Mouse (Mus musculus) heart, postnatal 25 days (tissue): ENCODE data around the gene Htra1. TPM values are rescaled to one million over a fixed set of nuclear protein-coding genes. Genes with fewer than 3 reads are reported as not detected.

ENCODE experiments used
- DNase-seq: peaks from one replicate; pipeline ENCODE4 v3.0.0; 2022; ENCODE audit warnings: low spot score
- intact Hi-C: fragments of 180-260 bp; cut with DNase I; formaldehyde crosslinking; loops from one replicate; pipeline ENCODE4 v1.15.1; 2025
- total RNA-seq, 2 experiments: library from RNA; stranded (reverse); gene quantifications; 2 replicates each; pipeline ENCODE4 v1.2.3; 2021

The Htra1 gene
- 100 to 1,000 TPM; 122 to 142 TPM for total RNA-seq

DNA sequence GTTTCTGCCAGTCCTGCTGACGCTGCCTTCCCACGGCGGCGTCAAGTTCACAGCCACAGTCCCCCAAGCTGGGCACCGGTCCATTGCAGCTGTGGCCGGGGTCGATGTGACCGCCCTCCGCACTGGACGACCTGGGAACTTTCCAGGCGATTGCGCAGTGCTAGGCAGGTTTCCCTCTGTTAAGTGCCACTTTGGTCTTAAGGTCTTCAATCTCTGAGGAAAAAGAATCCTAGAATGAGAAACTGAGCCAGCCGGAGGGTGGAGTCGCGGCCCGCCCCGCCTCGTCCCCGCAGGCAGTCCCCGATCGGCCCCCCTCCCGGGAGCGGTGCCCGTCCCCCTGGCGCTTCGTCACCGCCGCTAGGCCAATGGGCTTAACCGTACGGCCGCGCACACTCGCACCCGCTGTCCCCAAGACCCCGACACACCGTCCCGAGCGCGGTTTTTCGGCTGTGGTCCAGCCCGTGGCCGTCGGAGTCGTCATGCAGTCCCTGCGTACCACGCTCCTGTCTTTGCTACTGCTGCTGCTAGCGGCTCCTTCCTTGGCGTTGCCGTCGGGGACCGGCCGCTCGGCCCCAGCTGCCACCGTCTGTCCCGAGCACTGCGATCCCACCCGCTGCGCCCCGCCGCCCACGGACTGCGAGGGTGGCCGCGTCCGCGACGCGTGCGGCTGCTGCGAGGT, at the start of gene Htra1:
TSS of gene Htra1 (plus strand) at position 319 of the 679 bp plus-strand sequence.
- intact Hi-C loops: loop anchor here (2.0 to 5.0 kb wide), 2 partner anchors 25 to 41 kb away; no protein-coding TSS in a partner anchor
- DNase-seq: peak; percentile 77

- DNase-seq: no peak
- intact Hi-C loops: no loop called here
Measured at GRCm38 (mm10) chr7:130886246-130886645, 49.7 kb upstream of the Htra1 start.

GRCm38 (mm10) chr7:130887946-130888345, 48.0 kb upstream of the Htra1 start:
- intact Hi-C loops: no loop called here
- DNase-seq: no peak

- no peak for DNase-seq
- intact Hi-C loops: no loop called here
Measured at GRCm38 (mm10) chr7:130890871-130891270, 45.0 kb upstream of the Htra1 start.

GRCm38 (mm10) chr7:130892973-130893372, 42.9 kb upstream of the Htra1 start:
- peak; percentile 7 for DNase-seq
- intact Hi-C loops: no loop called here

GRCm38 (mm10) chr7:130894931-130895617, 40.8 kb upstream of the Htra1 start:
- no peak for DNase-seq
- intact Hi-C loops: no loop called here

DNA sequence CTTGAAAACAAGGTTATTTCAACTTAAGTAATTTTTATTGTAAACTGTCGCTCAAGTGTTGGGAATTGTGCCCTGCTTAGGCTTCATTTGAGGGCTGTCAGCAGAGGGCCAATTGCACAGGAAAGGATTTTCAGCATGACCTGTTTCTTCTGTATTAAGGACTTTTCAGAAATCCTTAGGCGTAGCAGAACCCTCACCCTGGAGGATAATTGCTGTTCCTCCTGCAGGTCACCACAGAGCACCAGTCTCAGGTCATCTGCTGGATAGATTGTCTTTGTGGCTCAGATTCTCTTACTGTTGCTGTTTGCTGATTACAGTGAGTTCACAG, 40.3 kb upstream of the Htra1 start:
- intact Hi-C loops: no loop called here

GRCm38 (mm10) chr7:130896064-130896463, 39.8 kb upstream of the Htra1 start:
- no peak for DNase-seq
- intact Hi-C loops: no loop called here

More for the DNA sequence above, 40.3 kb upstream of the Htra1 start:
- no peak for DNase-seq

DNA sequence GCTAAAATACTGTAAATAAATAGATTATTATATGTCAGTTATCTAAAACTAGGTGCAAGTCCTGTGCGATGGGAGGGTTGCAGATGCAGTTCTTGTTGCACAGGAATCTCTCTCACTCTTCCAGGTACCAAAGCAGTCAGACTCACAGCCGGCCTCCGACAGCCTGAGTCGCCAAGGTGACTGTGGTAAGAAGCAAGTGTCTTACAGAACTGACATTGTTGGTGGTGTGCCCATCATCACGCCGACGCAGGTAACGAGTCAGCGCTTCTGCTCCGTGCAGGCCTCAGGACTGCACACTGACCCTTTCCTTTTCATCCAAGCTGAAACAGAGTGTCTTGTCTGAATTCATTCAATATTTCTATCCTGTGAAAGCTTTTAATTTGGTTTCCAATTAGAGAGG, 38.7 kb upstream of the Htra1 start:
- intact Hi-C loops: no loop called here
- DNase-seq: no peak

- intact Hi-C loops: no loop called here
- no peak for DNase-seq
Measured at GRCm38 (mm10) chr7:130898373-130898772, 37.5 kb upstream of the Htra1 start.

DNA sequence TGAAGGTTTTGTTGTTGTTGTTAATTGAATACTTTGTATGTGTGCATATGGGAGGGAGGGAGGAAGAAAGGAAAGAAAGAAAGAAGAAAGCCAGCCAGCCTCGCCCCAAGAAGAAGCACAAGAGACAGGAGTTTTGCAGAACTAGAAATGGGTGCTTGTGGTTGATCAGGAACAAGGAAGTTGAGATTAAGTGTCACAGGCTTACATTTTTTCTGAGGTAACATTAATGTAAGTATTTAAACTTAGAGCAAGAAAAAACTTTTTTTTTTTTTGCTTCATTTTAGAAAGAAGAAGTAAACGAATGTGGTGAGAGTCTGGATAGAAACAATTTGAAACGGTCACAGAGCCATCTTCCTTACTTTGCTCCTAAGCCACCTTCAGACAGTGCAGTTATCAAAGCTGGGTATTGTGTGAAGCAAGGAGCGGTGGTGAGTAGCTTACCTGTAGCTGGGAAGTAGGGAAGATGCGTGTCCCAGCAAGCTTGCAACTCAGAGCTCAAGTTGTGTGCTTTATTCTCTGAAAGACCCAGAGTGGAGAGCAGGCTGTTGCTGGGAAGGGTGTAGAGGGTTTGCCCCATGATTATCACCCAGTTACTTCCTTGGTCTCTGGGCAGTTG, 35.6 kb upstream of the Htra1 start:
- intact Hi-C loops: no loop called here
- DNase-seq: no peak

GRCm38 (mm10) chr7:130902929-130903328, 33.0 kb upstream of the Htra1 start:
- no peak for DNase-seq
- intact Hi-C loops: no loop called here

DNA sequence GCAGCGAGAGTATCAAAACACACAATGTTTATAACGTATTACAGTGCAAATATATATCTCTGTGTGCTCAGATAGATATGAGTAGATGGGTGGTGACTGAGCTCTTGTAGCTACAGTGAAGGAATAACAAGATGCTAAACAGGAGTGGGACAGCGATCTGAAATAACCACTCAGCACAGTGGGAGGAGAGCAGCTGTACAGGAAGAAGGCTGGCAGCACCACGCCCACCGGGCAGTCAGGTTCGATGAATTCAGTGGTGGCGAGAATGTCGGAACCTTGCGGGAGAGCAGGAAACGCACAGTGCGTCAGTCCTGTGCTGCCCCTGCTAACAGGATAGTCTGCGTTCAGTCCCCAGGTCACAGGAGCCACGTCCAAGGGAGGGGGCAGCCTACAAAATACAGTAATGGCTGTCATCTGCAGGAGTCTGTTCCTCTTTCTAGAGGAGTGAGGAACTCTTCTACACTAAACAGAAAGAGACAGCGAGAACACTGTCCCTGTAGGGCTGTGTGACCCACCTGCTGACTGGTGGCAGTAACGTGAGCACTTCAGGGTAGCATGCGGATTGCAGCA, 32.3 kb upstream of the Htra1 start:
- no peak for DNase-seq
- intact Hi-C loops: no loop called here

DNA sequence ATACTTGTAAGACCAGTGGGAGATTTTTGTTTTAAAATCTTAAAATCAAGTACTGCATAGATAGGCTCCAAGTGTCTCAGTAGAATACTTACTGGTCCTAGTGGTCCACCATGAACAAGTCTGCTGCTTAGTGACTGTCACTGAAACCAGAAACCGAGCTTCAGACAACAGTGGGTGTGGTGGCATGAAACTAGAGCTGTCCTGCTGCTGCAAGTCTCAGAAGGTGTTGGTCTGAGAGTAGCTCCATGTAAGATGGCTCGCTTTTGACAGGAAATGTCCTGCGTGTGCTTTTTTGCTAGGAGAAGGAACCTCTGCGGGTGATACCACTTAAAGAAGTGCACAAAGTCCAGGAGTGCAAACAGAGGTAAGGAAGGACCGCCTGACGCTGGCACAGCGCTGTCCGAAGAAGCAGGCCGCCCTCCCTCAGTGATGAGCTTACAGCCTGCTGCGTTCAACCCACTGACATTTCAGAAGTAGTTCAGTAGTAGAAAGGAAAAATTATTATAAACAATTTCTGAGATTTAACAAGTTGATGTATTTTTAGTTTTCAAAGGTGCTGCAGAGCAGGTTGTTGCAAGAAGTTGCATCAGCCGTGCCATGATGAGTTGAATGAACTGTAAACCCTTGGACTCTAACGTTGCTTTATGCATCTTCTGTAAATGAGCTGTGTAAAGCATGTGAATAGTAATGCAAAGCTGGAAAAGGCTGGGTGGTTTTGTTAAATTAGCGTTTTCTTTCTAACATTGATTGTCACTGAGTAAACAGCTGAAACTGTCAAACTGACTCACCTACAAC, 31.1 kb upstream of the Htra1 start:
- DNase-seq: no peak
- intact Hi-C loops: no loop called here

DNA sequence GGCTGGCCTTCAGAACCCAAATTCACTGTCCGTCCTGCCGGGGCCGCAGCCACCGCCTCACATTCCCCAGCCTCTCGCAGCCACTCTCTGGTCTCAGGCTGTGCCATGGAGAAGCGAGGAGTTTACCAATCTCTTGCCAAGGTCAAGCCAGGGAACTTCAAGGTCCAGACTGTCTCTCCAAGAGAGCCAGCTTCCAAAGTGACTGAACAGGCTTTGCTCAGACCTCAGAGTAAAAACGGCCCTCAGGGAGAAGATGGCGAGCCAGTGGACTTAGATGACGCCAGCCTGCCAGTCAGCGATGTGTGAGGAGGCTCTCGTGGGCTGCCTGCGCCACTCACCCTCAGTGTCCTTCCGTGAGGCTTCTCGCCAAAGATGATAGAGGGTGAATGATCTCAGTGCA, 25.1 kb upstream of the Htra1 start:
- DNase-seq: no peak
- intact Hi-C loops: no loop called here

DNA sequence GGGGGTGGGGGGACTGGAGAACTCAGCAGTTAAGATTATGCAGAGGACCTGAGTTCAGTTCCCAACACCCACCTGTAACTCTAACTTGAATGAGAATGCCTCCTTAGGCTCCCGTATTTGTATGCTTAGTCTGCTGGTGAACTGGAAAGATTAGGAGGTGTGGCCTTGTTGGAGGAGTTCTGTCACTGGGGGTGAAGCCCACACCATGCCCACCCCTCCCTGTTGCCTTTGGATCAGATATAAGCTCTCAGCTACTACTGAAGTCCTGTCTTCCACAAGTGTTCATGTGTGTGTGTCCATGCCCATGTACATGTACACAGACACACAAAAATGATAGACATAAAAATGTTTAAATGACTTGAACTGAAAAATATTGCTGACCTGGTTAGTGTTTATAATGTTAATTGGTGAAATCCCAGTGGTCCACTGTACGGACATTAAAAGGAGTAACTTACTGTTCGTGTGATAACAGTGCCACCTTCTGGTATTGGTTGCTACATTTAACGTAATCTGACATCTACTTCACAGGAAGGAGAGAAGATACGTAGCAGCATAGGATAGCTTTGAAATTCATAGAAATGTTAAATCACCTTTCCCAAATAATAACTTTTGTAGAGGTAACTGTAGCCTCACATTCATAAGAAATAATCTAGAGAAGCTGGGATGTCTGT, 21.1 kb upstream of the Htra1 start:
- no peak for DNase-seq
- intact Hi-C loops: loop anchor here (1.0 to 5.0 kb wide), 2 partner anchors 88 to 122 kb away; no protein-coding TSS in a partner anchor

DNA sequence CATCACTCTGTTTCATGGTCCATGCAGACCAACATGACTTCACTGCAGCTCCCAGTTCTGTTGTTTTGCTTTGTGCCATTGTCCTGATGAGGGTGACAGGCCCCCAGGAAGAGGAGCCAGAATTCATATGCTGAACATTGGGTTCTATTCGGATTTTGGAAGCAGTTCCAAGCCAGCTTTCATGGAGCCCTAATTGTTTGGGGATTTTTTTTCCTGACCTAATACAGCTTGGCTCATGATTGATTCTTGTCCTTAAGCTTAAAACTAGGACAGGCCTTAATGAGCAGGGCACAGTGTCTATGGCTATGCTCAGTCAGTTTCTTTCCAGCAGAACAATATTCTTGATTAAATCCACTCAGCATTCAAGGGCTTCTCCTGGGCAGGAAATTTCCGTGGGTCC, 17.7 kb upstream of the Htra1 start:
- DNase-seq: no peak
- intact Hi-C loops: loop anchor here (5.0 kb wide), 1 partner anchor 119 kb away; no protein-coding TSS in a partner anchor

- intact Hi-C loops: no loop called here
- DNase-seq: peak; percentile 36
Measured at GRCm38 (mm10) chr7:130922981-130923731, 12.8 kb upstream of the Htra1 start.

GRCm38 (mm10) chr7:130930401-130930800, 5.5 kb upstream of the Htra1 start:
- DNase-seq: no peak
- intact Hi-C loops: no loop called here
